Mouse (Mus musculus) limb, embryonic 13.5 days (tissue): ENCODE measurements around the gene Olfr539. TPM values are rescaled to one million over a fixed set of nuclear protein-coding genes. Genes with fewer than 3 reads are reported as not detected.

Source experiments
- ATAC-seq: fragments of 200-750 bp; cut with Nextera tagmentation; 2 replicates; pipeline ENCODE4 v1.8.0; 2017; ENCODE audit warnings: low read depth, moderate number of reproducible peaks, moderate TSS enrichment; ENCODE audit not compliant: low FRiP score
- H3K27ac ChIP-seq: fragments of 300-500 bp; sonication (generic); 2 replicates; pipeline ENCODE4 v1.5.1; 2015; ENCODE audit warnings: inconsistent platforms, mild to moderate bottlenecking, moderate library complexity
- H3K27me3 ChIP-seq: fragments of 300-500 bp; sonication (generic); 2 replicates; pipeline ENCODE4 v1.6.1; 2015; ENCODE audit warnings: mild to moderate bottlenecking, inconsistent platforms
- H3K36me3 ChIP-seq: fragments of 300-500 bp; sonication (generic); 2 replicates; pipeline ENCODE4 v1.6.1; 2015; ENCODE audit warnings: inconsistent platforms, mild to moderate bottlenecking, moderate library complexity
- H3K4me1 ChIP-seq: fragments of 300-500 bp; sonication (generic); 2 replicates; pipeline ENCODE4 v1.6.1; 2015; ENCODE audit warnings: inconsistent platforms
- H3K4me2 ChIP-seq: fragments of 300-500 bp; sonication (generic); replicated peaks from 2 replicates; pipeline ENCODE4 v1.6.1; 2015; ENCODE audit warnings: inconsistent platforms, mild to moderate bottlenecking, moderate library complexity
- H3K4me3 ChIP-seq: fragments of 300-500 bp; sonication (generic); 2 replicates; pipeline ENCODE4 v1.5.1; 2015; ENCODE audit warnings: moderate library complexity, mild to moderate bottlenecking, inconsistent platforms
- H3K9ac ChIP-seq: fragments of 300-500 bp; sonication (generic); 2 replicates; pipeline ENCODE4 v1.6.1; 2015; ENCODE audit warnings: mild to moderate bottlenecking, inconsistent platforms
- H3K9me3 ChIP-seq: fragments of 300-500 bp; sonication (generic); 2 replicates; pipeline ENCODE4 v1.6.1; 2016; ENCODE audit warnings: inconsistent platforms
- WGBS: fragments of 180-500 bp; shearing (Covaris S2); methylation state at CpG from one replicate; pipeline ENCODE4 v1.1.7; 2015; 5-methylcytosine and 5-hydroxymethylcytosine counted together
- polyA plus RNA-seq: library from polyadenylated mRNA; unstranded; fragments of >200 nt; fragmentation: Nextera tagmentation; extraction: Ambion mirVana; gene quantifications from 2 replicates; pipeline ENCODE4 v1.2.1, GENCODE M21; 2015

Olfr539 gene
- polyA plus RNA-seq, 1 experiment from 2014 or later, result 0.03 TPM

DNA sequence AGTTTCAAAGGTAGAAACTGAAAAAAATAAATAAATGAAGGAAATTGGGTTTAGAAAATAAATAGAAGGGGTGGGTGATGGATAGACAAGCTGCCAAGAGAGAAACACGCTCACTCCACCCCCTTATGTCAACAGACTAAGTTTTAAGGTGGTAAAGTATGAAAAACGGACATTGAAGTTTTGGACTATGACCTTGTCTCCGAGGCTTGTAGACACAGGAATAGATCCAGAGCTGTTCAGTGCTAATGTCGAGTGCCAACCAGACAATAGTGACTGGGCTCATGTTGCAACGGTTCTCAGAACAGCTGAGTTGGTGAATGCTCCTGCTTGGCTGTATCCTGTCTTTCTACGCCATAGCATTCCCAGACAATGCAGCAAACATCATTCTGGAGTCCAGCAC is 61.4 kb downstream of the Olfr539 start:
- Histone ChIP-seq H3K36me3 (no peaks in the 10 kb centered on the region), H3K27me3 (no peaks in the 10 kb centered on the region), H3K27ac (no peak overlapping the region), H3K9me3 (no peaks in the 10 kb centered on the region), H3K4me1 (no peaks in the 10 kb centered on the region), H3K9ac (no peak overlapping the region), H3K4me2 (no peak overlapping the region), H3K4me3 (no peak overlapping the region)
- 83% methylated on average over 6 of the region's 6 CpGs for WGBS
- no peak for ATAC-seq

DNA sequence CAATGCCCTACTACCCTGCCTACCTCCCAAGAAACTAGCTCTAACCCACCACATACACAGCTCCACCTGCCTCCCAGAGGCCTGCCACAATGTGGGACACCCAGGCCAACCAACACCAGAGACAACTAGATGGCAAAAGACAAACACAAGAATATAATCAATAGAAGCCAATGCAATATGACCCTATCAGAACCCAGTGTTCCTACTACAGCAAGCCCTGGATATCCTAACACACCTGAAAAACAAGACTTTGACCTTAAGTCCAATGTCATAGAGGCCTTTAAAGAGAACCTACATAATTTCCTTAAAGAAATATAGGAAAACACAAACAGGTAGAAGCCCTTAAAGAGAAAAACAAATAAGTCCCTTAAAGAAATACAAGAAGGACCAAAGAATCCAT is 65.8 kb downstream of the Olfr539 start:
- no peaks in the 10 kb centered on the region for H3K36me3 ChIP-seq
- 0 out of 2 replicates have a peak, but pooled peaks cover 5% of the 10 kb centered on the region for H3K9me3 ChIP-seq
- H3K9ac ChIP-seq, result no peak overlapping the region
- H3K27me3 ChIP-seq, result no peaks in the 10 kb centered on the region
- ATAC-seq, result no peak
- no peaks in the 10 kb centered on the region for H3K4me1 ChIP-seq
- no peak overlapping the region for H3K27ac ChIP-seq
- H3K4me3 ChIP-seq, result no peak overlapping the region
- no peak overlapping the region for H3K4me2 ChIP-seq

Other genes starting within 250 kb of the Olfr539 start
- not detected in 2 replicates for gene Olfr532, start 238.3 kb upstream of the Olfr539 start, polyA plus RNA-seq
- not detected in 2 replicates for gene Olfr533, start 196.6 kb upstream of the Olfr539 start, polyA plus RNA-seq
- gene Olfr535, start 175.7 kb upstream of the Olfr539 start, polyA plus RNA-seq, result not detected in 2 replicates
- not detected in 2 replicates for gene Olfr536, start 152.5 kb upstream of the Olfr539 start, polyA plus RNA-seq
- not detected in 2 replicates for gene Olfr538, start 92.0 kb upstream of the Olfr539 start, polyA plus RNA-seq
- gene Olfr46, start 58.7 kb upstream of the Olfr539 start, polyA plus RNA-seq, result 0.03 TPM in 1 of 2 replicates, not detected in the other
- gene Olfr61, start 31.0 kb upstream of the Olfr539 start, polyA plus RNA-seq, result not detected in 2 replicates
- not detected in 2 replicates for gene Olfr53, start 13.5 kb upstream of the Olfr539 start, polyA plus RNA-seq
- 0.04 and 0.13 TPM in 2 replicates for gene Olfr45, start 22.0 kb downstream of the Olfr539 start, polyA plus RNA-seq
- not detected in 2 replicates for gene Olfr541, start 37.3 kb downstream of the Olfr539 start, polyA plus RNA-seq
- not detected in 2 replicates for gene Cyp2e1, start 103.8 kb downstream of the Olfr539 start, polyA plus RNA-seq
- gene Syce1, start 127.9 kb downstream of the Olfr539 start, polyA plus RNA-seq, result 0.67 and 1.1 TPM in 2 replicates
- 2.7 and 3.0 TPM in 2 replicates for gene Zfp941, start 162.2 kb downstream of the Olfr539 start, polyA plus RNA-seq
- 1.0 and 1.4 TPM in 2 replicates for gene Urah, start 175.1 kb downstream of the Olfr539 start, polyA plus RNA-seq
- gene Scgb1c1, start 185.6 kb downstream of the Olfr539 start, polyA plus RNA-seq, result not detected in 2 replicates
- gene Odf3, start 187.9 kb downstream of the Olfr539 start, polyA plus RNA-seq, result not detected in 2 replicates
- gene Gm45785, start 196.4 kb downstream of the Olfr539 start, polyA plus RNA-seq, result not detected in 2 replicates
- gene Ric8a, start 197.0 kb downstream of the Olfr539 start, polyA plus RNA-seq, result 65.2 and 73.1 TPM in 2 replicates
- gene Bet1l, start 197.6 kb downstream of the Olfr539 start, polyA plus RNA-seq, result 59.2 and 63.6 TPM in 2 replicates
- 251 and 252 TPM in 2 replicates for gene Psmd13, start 222.0 kb downstream of the Olfr539 start, polyA plus RNA-seq
- 29.6 and 30.1 TPM in 2 replicates for gene Sirt3, start 222.4 kb downstream of the Olfr539 start, polyA plus RNA-seq
- gene Cox8b, start 240.5 kb downstream of the Olfr539 start, polyA plus RNA-seq, result 9.3 and 10.0 TPM in 2 replicates